Mouse (Mus musculus): ENCODE data around the gene Krtap10-4.
"Not testable (repeated sequence)": the region's sequence is repeated elsewhere in the genome, so short reads cannot be mapped to it uniquely, and the experiment has no call there.

Gene Krtap10-4

GRCm38 (mm10) chr10:77826951-77827350 is at the start of gene Krtap10-4:
Krtap10-4 (minus strand) TSS chr10:77827095.
- no peak for DNase-seq (ENCODE audit: inconsistent ontology term)

- DNase-seq (ENCODE audit: inconsistent ontology term): no peak
These were observed 42.8 kb upstream of the Krtap10-4 start for GRCm38 (mm10) chr10:77869651-77870050.

GRCm38 (mm10) chr10:77867546-77867945 is 40.7 kb upstream of the Krtap10-4 start:
- no peak for DNase-seq (ENCODE audit: inconsistent ontology term)

GRCm38 (mm10) chr10:77864762-77865143 is 37.9 kb upstream of the Krtap10-4 start:
- no peak for DNase-seq (ENCODE audit: inconsistent ontology term)

GRCm38 (mm10) chr10:77864067-77864761 is 37.3 kb upstream of the Krtap10-4 start:
- DNase-seq (ENCODE audit: inconsistent ontology term): peak; percentile 32

GRCm38 (mm10) chr10:77861675-77862074 is 34.8 kb upstream of the Krtap10-4 start, which contains the start of gene Gm3285:
Gm3285 (plus strand) TSS chr10:77861975.
- DNase-seq (ENCODE audit: inconsistent ontology term): no peak

GRCm38 (mm10) chr10:77852559-77852958 is 25.7 kb upstream of the Krtap10-4 start, which contains the start of gene Gm10318:
Gm10318 (plus strand) TSS chr10:77852859.
- no peak for DNase-seq (ENCODE audit: inconsistent ontology term)

GRCm38 (mm10) chr10:77847538-77847937 is 20.6 kb upstream of the Krtap10-4 start:
- no peak for DNase-seq (ENCODE audit: inconsistent ontology term)

- DNase-seq (ENCODE audit: inconsistent ontology term): no peak
These were observed 20.1 kb upstream of the Krtap10-4 start for GRCm38 (mm10) chr10:77846961-77847360.

- no peak for DNase-seq (ENCODE audit: inconsistent ontology term)
These were observed 19.6 kb upstream of the Krtap10-4 start, which contains the start of gene Gm36176 for GRCm38 (mm10) chr10:77846503-77846902. Gm36176 (plus strand) TSS chr10:77846803.

- DNase-seq (ENCODE audit: inconsistent ontology term): no peak
These were observed 12.1 kb upstream of the Krtap10-4 start for GRCm38 (mm10) chr10:77839006-77839405.

GRCm38 (mm10) chr10:77835647-77836046 is 8.8 kb upstream of the Krtap10-4 start, which contains the start of gene Krtap10-10:
Krtap10-10 (plus strand) TSS chr10:77835947.
- no peak for DNase-seq (ENCODE audit: inconsistent ontology term)

GRCm38 (mm10) chr10:77819203-77819602 is 7.7 kb downstream of the Krtap10-4 start:
- no peak for DNase-seq (ENCODE audit: inconsistent ontology term)

GRCm38 (mm10) chr10:77818523-77818922 is 8.4 kb downstream of the Krtap10-4 start:
- no peak for DNase-seq (ENCODE audit: inconsistent ontology term)

- no peak for DNase-seq (ENCODE audit: inconsistent ontology term)
These were observed 11.4 kb downstream of the Krtap10-4 start for GRCm38 (mm10) chr10:77815514-77815913.

- DNase-seq (ENCODE audit: inconsistent ontology term): no peak
These were observed 12.5 kb downstream of the Krtap10-4 start, which contains the start of gene Gm2696 for GRCm38 (mm10) chr10:77814382-77814781. Gm2696 (plus strand) TSS chr10:77814682.

- no peak for DNase-seq (ENCODE audit: inconsistent ontology term)
These were observed 15.2 kb downstream of the Krtap10-4 start, which contains the start of gene Gm9507 for GRCm38 (mm10) chr10:77811743-77812142. Gm9507 (minus strand) TSS chr10:77811843.

GRCm38 (mm10) chr10:77804095-77804494 is 22.8 kb downstream of the Krtap10-4 start:
- no peak for DNase-seq (ENCODE audit: inconsistent ontology term)

GRCm38 (mm10) chr10:77798921-77799508 is 27.9 kb downstream of the Krtap10-4 start, which contains the start of gene Gm19668:
Gm19668 (minus strand) TSS chr10:77799133.
- no peak for DNase-seq (ENCODE audit: inconsistent ontology term)

GRCm38 (mm10) chr10:77798164-77798920 is 28.6 kb downstream of the Krtap10-4 start:
- DNase-seq (ENCODE audit: inconsistent ontology term): not testable (repeated sequence)

- no peak for DNase-seq (ENCODE audit: inconsistent ontology term)
These were observed 29.2 kb downstream of the Krtap10-4 start for GRCm38 (mm10) chr10:77797677-77798076.

- DNase-seq (ENCODE audit: inconsistent ontology term): no peak
These were observed 31.9 kb downstream of the Krtap10-4 start, which contains the start of gene Gm9639 for GRCm38 (mm10) chr10:77794976-77795375. Gm9639 (minus strand) TSS chr10:77795076.

All from Muller cell, postnatal 12 days (primary cell).